ENCODE assay signal across 12 mouse cellular contexts in genomic region chr11:43495037-43495436, GRCm38 (mm10). TPM values are rescaled to one million over a fixed set of nuclear protein-coding genes. Genes with fewer than 3 reads are reported as not detected.
DNase-seq lines count a peak whose midpoint lies in the region; ATAC-seq and TF ChIP-seq lines count a peak whose summit lies in the region.
"Had no signal": no experiment of that assay in that cellular context is flagged by ENCODE, and none has a peak within 500 bp of the region (broad histone marks: within the 10 kb centered on the region; RNA-seq: fewer than 3 reads in every experiment).

No protein-coding gene starts in this region.

- peak; percentile 46; the same call in 1 of the 2 replicates for ATAC-seq in forebrain, postnatal 0 days
- no peak for ATAC-seq in forebrain, embryonic 12.5 days (ENCODE audit: low FRiP score)
- peak; percentile 24; the same call in 1 of the 2 replicates for ATAC-seq in midbrain, postnatal 0 days (ENCODE audit: low FRiP score)

- H3K4me3 ChIP-seq in forebrain, postnatal 0 days (ENCODE audit: low read depth, low read length): no peak overlapping the region
- H3K4me3 ChIP-seq in forebrain, embryonic 12.5 days (replicated peaks): no peak overlapping the region
- H3K4me3 ChIP-seq in left cerebral cortex, adult 2 months: no peak overlapping the region
- H3K4me3 ChIP-seq in midbrain, postnatal 0 days (ENCODE audit: low read depth, low read length): no peak overlapping the region
- H3K4me3 ChIP-seq: limb, embryonic 15.5 days; megakaryocyte, embryonic 14.5 days had no signal

- H3K36me3 ChIP-seq in forebrain, postnatal 0 days (ENCODE audit: insufficient read depth): no peaks in the 10 kb centered on the region
- no peaks in the 10 kb centered on the region for H3K36me3 ChIP-seq in forebrain, embryonic 12.5 days (replicated peaks)
- H3K36me3 ChIP-seq in midbrain, postnatal 0 days (ENCODE audit: insufficient read depth, low read length): no peaks in the 10 kb centered on the region

- peak; percentile 43; the same call in 1 of the 2 replicates for TF ChIP-seq CTCF in forebrain, postnatal 0 days (IDR thresholded peaks at IDR 0.05; ENCODE audit: low read depth)
- peak; percentile 36 for TF ChIP-seq CTCF in left cerebral cortex, adult 2 months (IDR thresholded peaks at IDR 0.05)
- peak; percentile 63 for TF ChIP-seq CTCF in midbrain, postnatal 0 days (IDR thresholded peaks at IDR 0.05)

- 41% methylated on average over 8 of the region's 8 CpGs for WGBS in forebrain, postnatal 0 days
- 47% methylated on average over 8 of the region's 8 CpGs for WGBS in forebrain, embryonic 12.5 days
- WGBS in midbrain, postnatal 0 days: 36% methylated on average over 8 of the region's 8 CpGs

- peaks cover 4% of the 10 kb centered on the region for H3K9me3 ChIP-seq in forebrain, postnatal 0 days (ENCODE audit: low read length)
- no peaks in the 10 kb centered on the region for H3K9me3 ChIP-seq in forebrain, embryonic 12.5 days
- H3K9me3 ChIP-seq in midbrain, postnatal 0 days (ENCODE audit: low read length): no peaks in the 10 kb centered on the region
- H3K9me3 ChIP-seq: limb, embryonic 15.5 days had no signal

- DNase-seq in forebrain, postnatal 0 days: no peak
- DNase-seq in left cerebral cortex, adult 2 months (ENCODE audit: extremely low spot score in 1 of 2, low spot score in 2 of 2): no peak
- no peak for DNase-seq in left cerebral cortex, adult 11 months (ENCODE audit: low spot score)
- peak; percentile 44 for DNase-seq in R1 (ENCODE audit: low read depth, low spot score)
- DNase-seq in midbrain, postnatal 0 days (ENCODE audit: low spot score): peak; percentile 14
- no peak for DNase-seq in Muller cell, postnatal 12 days (ENCODE audit: inconsistent ontology term)
- DNase-seq in urinary bladder, postnatal 36 days (ENCODE audit: low spot score in 2 of 2): no peak
- DNase-seq: B cell, adult 2 months had no signal

- intact Hi-C loops in left cerebral cortex, adult 2 months (cut with DNase I): no loop called here

- H3K27me3 ChIP-seq in forebrain, postnatal 0 days (ENCODE audit: insufficient read depth, low read length): no peaks in the 10 kb centered on the region
- no peaks in the 10 kb centered on the region for H3K27me3 ChIP-seq in forebrain, embryonic 12.5 days
- H3K27me3 ChIP-seq in midbrain, postnatal 0 days (ENCODE audit: insufficient read depth, low read length): no peaks in the 10 kb centered on the region
- H3K27me3 ChIP-seq: limb, embryonic 15.5 days had no signal

- no peak overlapping the region for H3K4me2 ChIP-seq in forebrain, postnatal 0 days (ENCODE audit: low read depth)
- H3K4me2 ChIP-seq in forebrain, embryonic 12.5 days: no peak overlapping the region
- no peak overlapping the region for H3K4me2 ChIP-seq in midbrain, postnatal 0 days (ENCODE audit: low read depth, low read length, poor library complexity, severe bottlenecking)
- H3K4me2 ChIP-seq: limb, embryonic 15.5 days had no signal

- H3K9ac ChIP-seq in forebrain, postnatal 0 days: no peak overlapping the region
- H3K9ac ChIP-seq in forebrain, embryonic 12.5 days: no peak overlapping the region
- H3K9ac ChIP-seq in midbrain, postnatal 0 days (replicated peaks; ENCODE audit: low read length, poor library complexity, severe bottlenecking): no peak overlapping the region
- H3K9ac ChIP-seq: limb, embryonic 15.5 days had no signal

- no peaks in the 10 kb centered on the region for H3K4me1 ChIP-seq in forebrain, postnatal 0 days (ENCODE audit: insufficient read depth)
- H3K4me1 ChIP-seq in forebrain, embryonic 12.5 days: peaks cover 3% of the 10 kb centered on the region; the same call in 1 of the 2 replicates
- no peaks in the 10 kb centered on the region for H3K4me1 ChIP-seq in midbrain, postnatal 0 days (ENCODE audit: insufficient read depth, low read length)

- no peak overlapping the region for H3K27ac ChIP-seq in forebrain, postnatal 0 days (ENCODE audit: low read depth, low read length)
- no peak overlapping the region for H3K27ac ChIP-seq in forebrain, embryonic 12.5 days
- no peak overlapping the region for H3K27ac ChIP-seq in left cerebral cortex, adult 2 months
- no peak overlapping the region for H3K27ac ChIP-seq in midbrain, postnatal 0 days (ENCODE audit: low read depth, low read length)
- H3K27ac ChIP-seq: limb, embryonic 15.5 days had no signal

RNA-seq across cellular contexts. Expression of gene C1qtnf2, which starts 21.0 kb away (rescaled TPM):
- total RNA-seq in forebrain, postnatal 0 days (2014; rRNA removed): 15.5 and 16.8 TPM in 2 replicates
- 17.6 and 18.7 TPM in 2 replicates for polyA plus RNA-seq in forebrain, postnatal 0 days (2015; fragmentation: Nextera tagmentation; extraction: Ambion mirVana)
- polyA plus RNA-seq in forebrain, embryonic 12.5 days (2016; fragmentation: Nextera tagmentation; extraction: Ambion mirVana): 1.7 and 2.1 TPM in 2 replicates
- 1 to 10 TPM; 1.8 to 2.2 TPM for total RNA-seq in left cerebral cortex, adult 2 months (2021)
- total RNA-seq in midbrain, postnatal 0 days (2014; rRNA removed): 15.0 and 15.9 TPM in 2 replicates
- polyA plus RNA-seq in midbrain, postnatal 0 days (2015; fragmentation: Nextera tagmentation; extraction: Ambion mirVana): 21.4 and 22.4 TPM in 2 replicates
- total RNA-seq: hematopoietic stem cell, adult 5-6 weeks had no signal

RNA-seq across cellular contexts. Expression of gene Ccnjl, which starts 33.5 kb away (rescaled TPM):
- 1.3 and 1.8 TPM in 2 replicates for total RNA-seq in forebrain, postnatal 0 days (2014; rRNA removed)
- polyA plus RNA-seq in forebrain, postnatal 0 days (2015; fragmentation: Nextera tagmentation; extraction: Ambion mirVana): 2.3 and 4.5 TPM in 2 replicates
- polyA plus RNA-seq in forebrain, embryonic 12.5 days (2016; fragmentation: Nextera tagmentation; extraction: Ambion mirVana): 20.6 and 22.1 TPM in 2 replicates
- 1 to 10 TPM; 3.8 to 4.6 TPM for total RNA-seq in left cerebral cortex, adult 2 months (2021)
- 2.2 and 4.4 TPM in 2 replicates for total RNA-seq in midbrain, postnatal 0 days (2014; rRNA removed)
- polyA plus RNA-seq in midbrain, postnatal 0 days (2015; fragmentation: Nextera tagmentation; extraction: Ambion mirVana): 3.1 and 3.2 TPM in 2 replicates

Comparison
In these comparisons a context has a peak if more than half of its experiments do, and no peak if none do; other contexts are left out.
1. DNase-seq: peak in R1 (single experiment) and midbrain, postnatal 0 days (single experiment); none in forebrain, postnatal 0 days (single experiment), left cerebral cortex, adult 2 months (0 of 2), left cerebral cortex, adult 11 months (single experiment), Muller cell, postnatal 12 days (single experiment) and urinary bladder, postnatal 36 days (0 of 2).
2. Peak in every context shown above with its lines, with median percentiles within 50 percentile points of each other: CTCF ChIP-seq.